Mouse (Mus musculus): ENCODE results near the gene Vars.

DNA sequence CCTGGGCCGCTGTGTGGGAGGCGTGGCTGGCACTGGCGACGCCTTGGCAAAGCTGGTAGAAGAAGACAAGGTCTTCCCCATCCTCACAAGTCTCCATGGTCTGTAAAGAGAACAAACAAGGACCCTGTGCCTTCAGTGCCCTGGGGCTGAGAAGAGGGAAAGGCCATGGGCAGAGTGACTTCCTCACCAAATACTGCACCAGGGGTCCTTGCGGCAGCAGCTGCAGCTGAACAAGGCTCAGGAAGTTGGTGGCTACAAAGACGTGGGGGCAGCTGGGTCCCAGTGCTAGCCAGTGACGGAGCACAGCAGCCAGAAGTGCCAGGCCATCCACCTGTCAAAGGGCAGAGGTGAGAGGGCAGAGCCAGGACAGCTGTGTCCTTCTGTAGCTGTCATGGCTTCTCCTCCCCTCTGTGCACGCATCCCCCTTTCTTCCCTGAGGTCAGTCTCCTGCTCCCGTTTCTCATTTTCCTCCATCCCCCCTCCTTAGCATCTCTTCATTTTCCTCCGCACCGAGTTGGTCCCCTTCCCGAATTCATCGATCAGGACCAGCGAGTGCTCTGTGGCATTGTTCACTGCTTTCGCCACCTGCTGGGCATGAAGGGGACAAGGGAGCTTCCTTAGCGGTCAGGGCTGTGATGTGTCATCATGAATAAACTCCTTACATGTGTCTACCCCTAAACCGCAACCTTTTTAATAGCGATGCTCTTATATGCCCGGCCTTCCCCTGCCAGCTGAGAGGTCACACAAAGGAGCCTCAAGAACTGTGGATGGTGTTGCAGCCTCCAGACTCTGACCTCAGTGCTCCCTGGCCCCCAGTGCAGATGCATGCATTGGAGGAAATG is 29.1 kb downstream of the Vars start:
- TF ChIP-seq CTCF (IDR thresholded peaks at IDR 0.05; ENCODE audit: low read depth, low read length) (peak; percentile 29; the same call in 1 of the 2 replicates), TAL1 (conservative IDR thresholded peaks at IDR 0.05; ENCODE audit: low read depth, low read length) (no peak), GATA1 (IDR thresholded peaks at IDR 0.05; ENCODE audit: borderline replicate concordance, low read length) (no peak), POLR2AphosphoS5 (IDR thresholded peaks at IDR 0.05; ENCODE audit: insufficient replicate concordance, low read depth, low read length) (no peak)
